Mouse (Mus musculus) left cerebral cortex, adult 2 months (tissue): ENCODE results near the gene Rab13. TPM values are rescaled to one million over a fixed set of nuclear protein-coding genes. Genes with fewer than 3 reads are reported as not detected.
"Not testable (repeated sequence)": the region's sequence is repeated elsewhere in the genome, so short reads cannot be mapped to it uniquely, and the experiment has no call there.

Source experiments
- DNase-seq, 2 experiments: peaks; one replicate each; pipeline ENCODE4 v3.0.0; 2021 to 2022; ENCODE audit warnings: low spot score in 2 of 2, mixed read lengths in 1 of 2; ENCODE audit errors: extremely low spot score in 1 of 2
- H3K27ac ChIP-seq: fragments of 200-600 bp; 2 replicates; pipeline ENCODE4 v1.8.1; 2022
- H3K4me3 ChIP-seq: fragments of 200-600 bp; 2 replicates; pipeline ENCODE4 v1.8.1; 2022
- CTCF ChIP-seq: fragments of 200-600 bp; IDR thresholded peaks from 2 replicates; pipeline ENCODE4 v1.8.1; 2022; ENCODE audit warnings: antibody characterized with exemption, mild to moderate bottlenecking, moderate library complexity
- intact Hi-C: fragments of 180-260 bp; cut with DNase I; formaldehyde crosslinking; loops from one replicate; pipeline ENCODE4 v1.15.1; 2025
- total RNA-seq, 2 experiments: library from RNA; stranded (reverse); gene quantifications; 2 replicates each; pipeline ENCODE4 v1.2.3; 2021

Gene Rab13
- total RNA-seq, 2 experiments from 2014 or later: 7.9 to 8.9 TPM

DNA sequence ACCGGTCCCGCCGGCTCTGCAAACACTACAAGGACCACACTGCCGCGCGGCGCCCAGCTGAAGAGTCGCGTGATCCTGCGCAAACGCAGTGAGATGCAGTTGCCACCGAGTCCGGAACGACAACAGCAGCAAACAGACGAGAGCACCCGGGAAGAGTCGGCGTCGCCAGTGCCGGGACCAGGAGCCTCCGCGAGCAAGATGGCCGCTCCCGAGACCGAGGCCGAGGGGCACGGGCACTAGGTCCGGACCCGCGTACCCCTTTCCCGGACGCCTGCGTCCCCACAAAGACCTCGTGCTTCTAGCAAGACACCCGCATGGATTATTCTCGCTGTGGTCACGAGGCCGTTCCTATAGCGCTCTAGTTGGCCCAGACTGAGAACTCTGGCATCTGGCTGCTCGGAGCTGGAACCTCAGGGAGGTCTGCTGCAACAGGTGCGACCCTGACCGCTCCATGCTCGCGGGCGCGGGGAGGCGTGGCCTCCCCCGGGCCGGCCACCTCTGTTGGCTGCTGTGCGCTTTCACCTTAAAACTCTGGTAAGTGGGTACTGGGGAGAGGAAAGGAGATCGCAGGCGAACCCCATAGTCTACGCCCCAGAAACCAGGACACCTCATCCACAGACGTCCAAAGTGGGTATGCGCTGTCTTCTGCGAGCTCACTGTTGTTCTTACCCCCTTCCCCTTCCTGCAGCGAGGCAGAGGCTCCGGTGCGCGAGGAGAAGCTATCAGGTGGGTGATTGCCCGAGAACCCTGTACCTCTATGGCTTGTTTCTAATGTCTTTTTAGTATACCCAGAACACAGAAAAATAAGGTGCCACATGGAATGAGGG, 18.2 kb downstream of the Rab13 start, which contains the start of gene Jtb:
Jtb (plus strand) TSS at position 91 of the 827 bp plus-strand sequence.
- DNase-seq: peak; percentile 92 to 95
- peak within 1 kb of the TSS; percentile 82 for H3K4me3 ChIP-seq
- intact Hi-C loops: loop anchor here (2.0 kb wide), 1 partner anchor 17 kb away; the partner anchor contains the start of gene Slc39a1
- TF ChIP-seq CTCF: no peak; the same call in none of the 2 replicates
- H3K27ac ChIP-seq: peak within 1 kb of the TSS; percentile 82

DNA sequence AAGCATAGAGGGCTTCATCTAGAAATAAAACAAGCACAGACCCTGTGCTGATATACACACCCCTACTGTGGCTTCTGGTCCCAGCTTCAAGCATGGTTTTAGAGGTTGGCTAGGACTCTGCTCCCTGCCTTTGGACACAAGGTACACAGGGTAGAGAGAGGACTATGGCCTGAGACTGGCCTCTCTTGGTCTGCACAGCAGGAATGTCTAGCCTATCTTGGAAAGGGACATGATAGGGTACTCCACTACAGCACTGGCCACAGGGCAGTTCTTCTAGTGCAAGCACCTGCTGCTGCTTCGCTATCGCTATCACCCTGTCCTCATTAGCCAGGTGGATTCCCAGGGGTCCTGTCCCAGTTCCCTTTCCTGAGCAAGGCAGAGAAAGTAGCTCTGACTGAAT, 27.8 kb downstream of the Rab13 start:
- DNase-seq: no peak
- H3K4me3 ChIP-seq: no peak overlapping the region
- TF ChIP-seq CTCF: no peak
- H3K27ac ChIP-seq: no peak overlapping the region
- intact Hi-C loops: no loop called here

GRCm38 (mm10) chr3:90241669-90242358, 28.3 kb downstream of the Rab13 start:
- H3K4me3 ChIP-seq: no peak overlapping the region
- intact Hi-C loops: no loop called here
- no peak for DNase-seq
- H3K27ac ChIP-seq: no peak overlapping the region
- no peak for TF ChIP-seq CTCF

- intact Hi-C loops: no loop called here
- no peak within 1 kb of the TSS for H3K27ac ChIP-seq
- TF ChIP-seq CTCF: no peak
- peak within 1 kb of the TSS; percentile 24 for H3K4me3 ChIP-seq
- no peak for DNase-seq
Measured at GRCm38 (mm10) chr3:90242984-90243775, 29.7 kb downstream of the Rab13 start, which contains the start of gene Creb3l4. TSS of gene Creb3l4 (minus strand) at chr3:90243512.

- no peak for DNase-seq
- Histone ChIP-seq H3K27ac (no peak overlapping the region), H3K4me3 (no peak overlapping the region)
- intact Hi-C loops: no loop called here
- no peak for TF ChIP-seq CTCF
Measured at GRCm38 (mm10) chr3:90245406-90245805, 31.9 kb downstream of the Rab13 start.

- DNase-seq: no peak
- TF ChIP-seq CTCF: peak; percentile 14
- H3K4me3 ChIP-seq: peak overlapping the region; percentile 91
- H3K27ac ChIP-seq: peak overlapping the region; percentile 91
- intact Hi-C loops: no loop called here
Measured at GRCm38 (mm10) chr3:90247630-90247959, 34.1 kb downstream of the Rab13 start.

- H3K4me3 ChIP-seq: peak within 1 kb of the TSS; percentile 91
- peak within 1 kb of the TSS; percentile 91 for H3K27ac ChIP-seq
- intact Hi-C loops: loop anchor here (2.0 kb wide), 1 partner anchor 17 kb away; the partner anchor contains the start of gene Jtb
- DNase-seq: peak; percentile 88 to 90
- TF ChIP-seq CTCF: no peak
Measured at GRCm38 (mm10) chr3:90247960-90248745, 34.7 kb downstream of the Rab13 start, which contains the start of gene Slc39a1. TSS of gene Slc39a1 (plus strand) at chr3:90248172.

- no peak for TF ChIP-seq CTCF
- peak in 1 of 2 experiments; percentile 18 for DNase-seq
- intact Hi-C loops: loop anchor here (2.0 kb wide), 1 partner anchor 18 kb away; the partner anchor contains the start of gene Jtb
- peak overlapping the region; percentile 91 for H3K27ac ChIP-seq
- H3K4me3 ChIP-seq: peak overlapping the region; percentile 91
Measured at GRCm38 (mm10) chr3:90248746-90249100, 35.2 kb downstream of the Rab13 start.

DNA sequence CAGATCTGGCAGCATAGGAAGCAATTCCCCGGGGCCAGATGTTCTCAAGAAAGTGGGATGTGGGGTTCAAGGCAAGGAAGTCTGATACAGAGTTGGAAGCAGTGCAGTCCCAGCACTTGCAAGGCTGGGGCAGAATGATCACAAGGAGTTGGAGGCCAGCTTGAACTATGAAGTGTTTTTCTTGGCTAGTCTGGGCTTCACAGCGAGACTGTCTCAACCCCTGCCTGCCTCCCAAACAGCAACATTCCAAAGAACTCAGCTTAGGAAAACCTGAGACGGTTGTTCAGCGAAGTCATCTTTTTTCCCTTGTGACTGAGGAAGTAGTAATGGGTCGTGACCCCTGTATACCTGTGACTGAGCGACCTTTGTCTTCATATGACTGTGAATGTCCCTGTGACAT, 37.3 kb downstream of the Rab13 start:
- no peak for TF ChIP-seq CTCF
- H3K27ac ChIP-seq: no peak overlapping the region
- intact Hi-C loops: no loop called here

DNA sequence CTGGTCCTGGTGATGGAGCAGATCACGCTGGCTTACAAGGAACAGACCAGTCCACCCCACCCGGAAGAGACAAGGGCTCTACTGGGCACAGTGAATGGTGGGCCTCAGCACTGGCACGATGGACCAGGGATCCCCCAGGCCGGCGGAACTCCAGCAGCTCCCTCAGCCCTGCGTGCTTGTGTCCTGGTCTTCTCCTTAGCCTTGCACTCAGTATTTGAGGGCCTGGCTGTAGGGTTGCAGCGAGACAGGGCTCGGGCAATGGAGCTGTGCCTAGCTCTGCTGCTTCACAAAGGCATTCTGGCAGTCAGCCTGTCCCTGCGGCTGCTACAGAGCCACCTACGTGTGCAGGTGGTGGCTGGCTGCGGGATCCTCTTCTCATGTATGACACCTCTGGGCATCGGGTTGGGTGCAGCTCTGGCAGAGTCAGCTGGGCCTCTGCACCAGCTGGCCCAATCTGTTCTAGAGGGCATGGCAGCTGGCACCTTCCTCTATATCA, 38.3 kb downstream of the Rab13 start:
- DNase-seq, H3K4me3 ChIP-seq, intact Hi-C loops: not testable (repeated sequence)
- H3K27ac ChIP-seq: peak overlapping the region; percentile 24; the same call in 1 of the 2 replicates

More for the DNA sequence above, 37.3 kb downstream of the Rab13 start:
- no peak overlapping the region for H3K4me3 ChIP-seq
- no peak for DNase-seq

GRCm38 (mm10) chr3:90252659-90253058, 39.2 kb downstream of the Rab13 start:
- H3K27ac ChIP-seq, DNase-seq, intact Hi-C loops, H3K4me3 ChIP-seq: not testable (repeated sequence)

GRCm38 (mm10) chr3:90253174-90253573, 39.7 kb downstream of the Rab13 start:
- intact Hi-C loops, H3K4me3 ChIP-seq: not testable (repeated sequence)

More at GRCm38 (mm10) chr3:90253174-90253573, 39.7 kb downstream of the Rab13 start:
- not testable (repeated sequence) for DNase-seq, H3K27ac ChIP-seq
